Mouse (Mus musculus) urinary bladder, postnatal 4 days (tissue): ENCODE measurements around the gene Surf1.
A peak's percentile ranks its signal among the peaks of the same experiment; 100 is the strongest.

ENCODE experiments used
- DNase-seq, 2 experiments: peaks; one replicate each; pipeline ENCODE4 v3.0.0; 2021 to 2022; ENCODE audit warnings: low spot score in 2 of 2

Gene Surf1

DNA sequence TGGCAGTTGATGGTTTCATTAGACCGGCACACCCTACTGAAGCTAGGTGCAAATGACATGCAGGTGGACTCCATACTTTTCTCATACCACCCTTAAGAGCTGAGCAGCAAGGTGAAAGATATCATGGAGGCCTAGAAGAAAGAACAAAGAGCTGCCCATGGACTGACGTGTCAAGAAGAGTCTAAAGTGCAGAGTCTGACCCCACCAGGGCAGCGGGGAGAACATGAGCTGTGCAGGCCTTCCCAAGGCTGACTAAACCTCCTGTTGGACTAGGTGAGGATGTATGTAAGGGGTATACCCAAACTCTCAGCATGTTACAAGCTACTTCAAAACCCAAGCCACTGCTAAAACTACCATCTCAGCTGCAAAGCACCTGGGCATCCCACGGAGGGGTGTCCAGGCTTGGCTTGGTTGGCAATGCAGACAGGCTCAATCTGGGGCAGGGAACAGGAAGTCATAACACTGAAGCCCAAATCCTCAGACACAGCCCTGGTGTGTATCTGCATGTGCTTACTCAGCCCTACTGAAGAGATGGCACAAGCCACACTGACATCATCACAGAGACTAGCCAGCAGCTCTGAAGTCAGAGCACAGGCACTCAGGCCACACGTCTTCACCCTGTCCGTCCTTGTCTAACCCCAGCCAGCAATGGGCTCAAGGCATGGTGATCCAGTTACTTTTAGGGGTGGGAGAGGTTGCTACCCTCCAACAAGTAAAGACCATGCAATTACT lies 11.6 kb upstream of the Surf1 start:
- DNase-seq = no peak

DNA sequence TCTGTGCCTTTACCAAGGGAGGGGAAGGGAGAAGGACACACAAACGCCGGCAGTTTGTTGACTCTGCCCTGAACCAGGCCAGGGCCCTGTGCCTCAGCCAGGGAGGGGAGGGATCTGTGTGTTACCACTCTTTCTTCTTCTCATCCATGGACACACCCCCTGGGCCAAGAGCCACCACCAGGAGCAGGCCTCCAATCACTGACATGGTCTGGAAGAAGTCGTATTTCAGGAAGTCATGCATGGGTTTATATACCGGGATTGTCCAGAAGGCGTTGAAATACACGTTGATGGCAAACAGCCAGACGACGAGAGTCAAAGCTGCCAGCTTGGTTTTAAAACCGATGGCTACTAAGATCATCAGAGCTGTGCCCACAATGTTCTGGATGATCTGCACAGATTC lies 5.5 kb upstream of the Surf1 start:
- no peak for DNase-seq

DNA sequence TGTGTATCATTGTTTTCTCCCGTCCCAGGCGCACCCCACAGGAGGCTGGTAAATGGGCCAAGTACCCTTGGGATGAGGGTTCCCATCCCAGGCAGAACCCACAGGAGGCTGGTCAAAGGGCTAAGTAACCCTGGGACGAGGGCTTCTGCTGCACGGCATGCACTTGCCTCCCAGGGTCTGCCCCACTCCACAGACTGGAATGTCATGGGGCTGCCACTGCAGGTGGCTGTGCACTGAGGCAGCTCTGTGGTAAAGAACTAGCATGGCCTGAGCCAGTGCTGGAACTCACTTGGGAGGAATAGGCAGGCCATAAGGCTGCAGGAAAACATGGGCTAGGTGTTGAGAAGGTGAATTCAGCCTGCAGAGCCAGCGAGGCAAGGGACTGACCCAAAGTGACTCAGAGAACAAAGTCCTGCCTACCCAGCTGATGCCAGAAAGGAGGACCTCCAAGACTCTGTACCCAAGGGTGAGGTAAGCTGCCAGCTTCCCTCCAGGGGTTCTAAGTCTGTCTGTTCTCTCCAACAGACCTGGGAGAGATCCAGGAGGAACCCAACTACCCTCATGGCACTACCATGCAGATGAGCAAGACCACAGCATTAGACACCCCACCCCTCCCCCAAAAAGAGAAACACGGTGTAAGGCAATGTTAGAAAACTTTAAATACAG lies 4.0 kb upstream of the Surf1 start:
- no peak for DNase-seq

DNA sequence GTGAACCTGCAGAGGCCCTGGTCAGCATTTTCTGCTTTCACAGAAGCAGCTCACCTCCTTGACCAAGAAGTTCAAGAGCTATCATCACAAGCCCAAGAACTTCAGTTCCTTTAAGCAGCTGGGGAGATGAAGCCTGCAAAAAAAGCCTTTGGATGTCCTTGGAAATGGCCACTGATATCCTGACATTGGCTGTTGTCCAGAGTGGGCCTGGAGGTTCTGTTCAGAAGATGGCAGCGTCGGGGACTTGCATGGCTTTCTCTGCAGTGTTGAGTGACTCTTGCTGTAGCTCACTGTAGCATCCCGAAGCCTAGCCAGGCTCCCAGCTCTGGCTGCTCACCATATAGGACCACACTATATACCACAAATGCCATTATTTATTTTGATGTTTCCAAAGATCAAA lies 3.4 kb upstream of the Surf1 start:
- DNase-seq = no peak

DNA sequence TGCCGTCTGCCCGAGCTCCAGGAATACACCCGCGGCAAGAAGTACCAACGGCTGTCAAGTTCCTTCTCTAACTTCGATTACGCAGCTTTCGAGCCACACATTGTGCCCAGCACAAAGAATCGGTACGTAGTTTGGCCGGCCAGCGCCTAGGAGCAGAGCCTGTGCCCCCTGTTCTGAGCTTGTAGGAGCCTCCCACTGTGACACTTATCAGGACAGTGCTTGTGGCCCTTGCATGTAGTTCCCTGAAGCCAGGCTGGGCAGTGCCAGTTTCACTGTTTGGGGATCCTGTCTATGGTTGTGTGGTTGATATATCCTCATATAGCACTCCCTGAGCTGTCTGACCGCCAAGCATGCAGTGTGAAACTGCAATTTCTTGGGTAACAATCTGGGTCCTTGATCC lies 408 bp upstream of the Surf1 start:
- no peak for DNase-seq

DNA sequence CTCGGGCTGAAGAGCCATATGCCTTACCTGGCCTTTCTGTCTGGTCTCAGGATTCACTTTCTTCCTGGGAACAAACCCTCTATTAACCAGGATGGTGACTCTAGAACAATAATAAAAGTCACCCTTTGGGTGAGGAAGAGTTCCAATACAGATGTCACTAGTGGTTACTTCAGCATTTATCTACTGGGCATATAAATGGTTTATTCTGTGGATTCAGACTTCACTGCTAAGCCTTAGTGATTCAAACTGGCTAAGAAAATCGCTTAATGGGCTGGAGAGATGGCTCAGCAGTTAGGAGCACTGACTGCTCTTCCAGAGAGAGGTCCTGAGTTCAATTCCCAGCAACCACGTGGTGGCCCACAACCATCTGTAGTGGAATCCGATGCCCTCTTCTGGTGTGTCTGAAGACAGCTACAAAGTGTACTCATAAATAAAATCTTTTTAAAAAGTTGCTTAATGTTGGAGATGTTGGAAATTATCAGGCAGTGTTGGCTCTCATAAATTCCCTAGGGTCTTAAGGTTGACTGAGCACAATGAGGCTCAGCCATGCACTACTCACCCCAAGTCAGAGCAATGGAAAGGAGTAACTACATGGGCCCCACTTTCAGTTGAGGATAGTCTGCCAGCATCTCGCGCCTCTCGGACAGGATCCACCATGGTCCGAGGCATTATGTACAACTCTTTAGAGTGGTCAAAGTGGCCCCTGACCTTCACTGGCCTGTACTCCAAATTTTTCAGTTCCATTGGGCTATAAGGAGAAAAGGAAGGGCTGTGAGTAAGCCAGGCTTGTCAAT lies 2.0 kb downstream of the Surf1 start:
- no peak for DNase-seq

DNA sequence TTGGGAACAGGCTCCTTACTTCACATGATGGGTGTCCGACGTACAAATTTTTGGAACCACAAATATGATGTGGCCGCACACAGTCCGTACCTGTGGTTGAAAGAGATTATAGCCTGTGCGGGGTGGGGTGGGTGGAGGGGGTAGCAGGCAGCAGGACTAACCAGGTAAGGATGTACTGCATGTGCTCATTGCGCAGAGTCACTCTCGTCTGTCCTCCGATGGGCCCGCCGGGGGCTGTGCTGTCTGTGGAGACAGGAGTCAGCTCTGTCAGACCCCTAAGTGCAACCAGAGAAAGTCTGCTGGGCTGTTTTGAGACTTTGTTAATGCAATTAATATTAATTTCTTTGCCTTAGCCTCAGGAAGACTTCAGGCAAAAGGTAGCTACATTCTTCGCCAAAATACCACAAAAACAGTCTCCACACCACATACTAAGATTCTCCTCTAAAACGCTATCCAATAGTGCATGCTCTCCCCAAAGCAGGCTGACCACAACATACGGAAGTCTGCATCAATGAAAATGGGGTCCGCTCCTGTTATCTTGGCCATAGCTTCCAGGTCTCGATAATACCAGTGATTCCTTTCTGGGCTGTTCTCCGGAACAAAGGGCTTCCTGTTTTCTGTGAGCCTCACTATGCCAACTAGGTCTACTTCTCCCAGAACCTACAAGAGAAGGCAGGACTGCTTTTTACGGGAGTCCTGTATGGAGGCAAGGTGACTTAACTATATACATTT lies 2.7 kb downstream of the Surf1 start:
- no peak for DNase-seq

DNA sequence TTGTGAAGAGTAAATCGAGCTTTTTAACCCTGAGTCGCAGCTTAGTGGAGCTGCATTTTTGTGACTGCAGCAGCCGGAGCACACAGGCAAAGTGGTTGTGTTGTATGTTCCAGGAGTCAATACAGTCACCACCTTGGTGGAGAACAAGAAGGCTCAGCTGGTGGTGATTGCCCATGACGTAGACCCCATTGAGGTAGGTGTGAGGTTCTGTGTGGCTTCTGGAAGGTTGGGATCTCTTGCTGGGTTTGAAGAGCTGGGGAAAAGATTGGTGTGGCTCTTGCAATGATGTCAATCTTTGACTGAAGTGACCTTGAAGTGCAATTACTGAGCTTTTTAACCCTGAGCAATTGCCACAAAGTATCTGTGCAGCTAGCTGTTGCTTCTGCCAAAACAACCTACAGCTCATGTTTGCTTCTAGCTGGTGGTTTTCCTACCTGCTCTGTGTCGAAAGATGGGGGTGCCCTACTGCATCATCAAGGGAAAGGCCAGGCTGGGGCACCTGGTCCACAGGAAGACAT lies 4.0 kb downstream of the Surf1 start:
- no peak for DNase-seq

DNA sequence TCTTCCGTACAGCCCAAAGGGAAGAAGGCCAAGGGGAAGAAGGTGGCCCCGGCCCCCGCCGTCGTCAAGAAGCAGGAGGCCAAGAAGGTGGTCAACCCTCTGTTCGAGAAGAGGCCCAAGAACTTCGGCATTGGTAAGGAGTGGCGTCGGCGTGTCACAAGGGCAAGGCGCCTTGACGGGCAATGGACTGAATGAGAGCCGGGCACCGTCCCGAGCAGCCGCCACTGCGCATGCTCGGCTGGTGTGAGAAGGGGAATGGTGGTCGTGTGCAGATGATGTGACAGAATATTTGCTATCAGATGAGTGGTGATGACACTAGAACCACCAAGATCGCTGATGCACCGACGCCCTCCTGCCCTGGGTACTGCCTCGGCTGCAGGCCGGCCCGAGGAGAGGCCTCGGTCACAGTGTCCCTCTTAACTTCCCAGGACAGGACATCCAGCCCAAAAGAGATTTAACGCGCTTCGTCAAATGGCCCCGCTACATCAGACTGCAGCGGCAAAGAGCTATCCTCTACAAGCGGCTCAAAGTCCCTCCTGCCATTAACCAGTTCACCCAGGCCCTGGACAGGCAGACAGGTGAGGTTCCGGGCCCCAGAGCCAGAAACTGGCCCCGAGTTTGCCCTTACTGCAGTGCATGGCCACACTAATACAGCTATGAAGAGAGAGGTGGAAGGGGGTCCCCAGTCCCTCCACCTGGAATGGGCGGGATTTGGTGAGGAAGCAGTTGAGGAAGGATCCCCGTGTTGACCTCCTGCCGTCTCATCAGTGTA lies 5.2 kb downstream of the Surf1 start:
- DNase-seq = no peak

DNA sequence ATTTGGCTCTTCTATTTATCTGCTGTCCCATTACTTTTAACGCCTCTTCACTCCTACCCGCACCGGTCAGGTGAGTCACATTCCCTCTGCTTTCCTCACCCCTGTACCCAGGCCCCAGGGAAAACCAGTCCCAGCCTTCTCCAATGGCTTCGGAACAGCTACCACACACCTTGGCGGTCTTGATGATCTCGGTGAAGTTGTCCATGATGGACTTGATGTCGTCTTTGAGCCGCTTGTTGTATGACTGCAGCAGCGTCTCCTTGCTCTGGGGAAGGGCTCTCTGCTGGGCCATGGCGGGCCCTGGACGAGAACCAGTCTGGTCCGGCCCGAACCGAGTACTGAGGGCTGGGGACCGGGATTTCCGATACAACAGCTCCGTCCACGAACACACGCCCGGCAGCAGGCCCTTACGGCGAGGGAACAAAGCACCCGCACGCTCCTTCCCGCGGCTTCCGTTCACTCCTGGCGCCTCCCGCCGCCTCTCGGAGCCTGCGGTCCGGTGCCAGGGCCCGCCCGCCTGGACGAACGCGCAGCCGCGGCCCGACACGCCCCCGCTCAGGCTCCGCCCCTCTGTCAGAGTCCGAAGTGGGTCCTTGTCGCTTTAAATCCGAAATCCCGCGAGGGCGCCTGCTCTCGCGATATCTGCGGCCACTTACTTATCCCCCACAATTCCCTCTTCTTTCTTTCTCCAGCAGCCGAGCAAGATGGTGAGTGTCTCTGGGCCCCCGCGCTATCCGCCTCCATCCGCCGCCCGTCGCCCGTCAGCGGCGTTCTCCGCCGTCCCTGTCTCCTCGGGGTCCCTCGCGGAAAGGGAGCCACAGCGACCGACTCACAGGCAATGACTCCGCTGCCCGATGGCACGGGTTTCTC lies 6.0 kb downstream of the Surf1 start, which contains the start of the genes Med22 and Rpl7a:
TSS of gene Med22 (minus strand) at position 554 of the 870 bp plus-strand sequence.
TSS of gene Rpl7a (plus strand) at position 641 of the 870 bp plus-strand sequence.
- DNase-seq = peak; percentile 99 to 100

DNA sequence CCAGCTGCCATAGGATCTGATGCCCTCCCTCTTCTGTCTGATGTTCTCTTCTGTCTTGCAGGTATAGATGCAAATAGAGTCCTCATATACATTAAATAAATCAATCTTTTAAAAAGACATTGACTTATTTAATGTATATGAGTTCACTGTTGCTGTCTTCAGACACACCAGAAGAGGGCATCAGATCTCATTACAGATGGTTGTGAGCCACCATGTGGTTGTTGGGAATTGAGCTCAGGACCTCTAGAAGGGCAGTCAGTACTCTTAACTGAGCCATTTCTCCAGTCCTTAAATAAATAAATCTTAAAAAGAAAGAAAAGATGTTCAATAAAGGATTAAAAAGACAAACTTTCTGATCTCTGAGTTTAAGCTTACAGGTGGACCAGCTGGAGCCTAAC lies 6.9 kb downstream of the Surf1 start:
- no peak for DNase-seq

DNA sequence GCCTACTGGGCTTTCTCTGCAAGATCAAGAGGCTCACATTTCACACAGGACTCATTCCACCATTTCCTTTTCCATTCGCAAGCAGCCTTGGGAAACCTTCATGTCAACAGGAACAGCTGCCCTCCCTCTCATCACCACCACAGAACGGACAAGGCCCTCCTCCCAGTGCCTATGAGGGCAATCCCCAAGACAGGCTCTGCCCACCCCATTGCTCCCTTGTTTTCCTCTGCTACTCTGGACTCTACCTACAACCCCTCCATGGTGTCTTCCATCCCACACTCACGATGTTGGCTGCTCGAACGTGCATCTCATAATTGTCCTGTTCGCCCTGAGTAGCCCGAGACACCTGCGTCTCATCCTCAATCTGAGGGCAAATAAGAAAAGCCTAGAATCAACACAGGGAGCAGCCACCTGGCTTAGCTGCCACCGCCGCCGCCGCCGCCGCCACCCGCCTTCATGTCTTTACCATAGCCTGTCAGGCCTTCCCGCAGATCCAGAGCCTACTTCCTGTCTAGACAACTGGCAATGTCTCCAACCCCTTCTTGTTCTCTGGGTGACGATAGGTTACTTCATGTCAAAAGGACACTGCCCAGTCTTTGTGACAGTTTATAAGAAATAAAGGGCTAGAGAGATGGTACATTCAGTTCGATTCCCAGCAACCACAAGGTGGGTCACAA lies 7.5 kb downstream of the Surf1 start:
- DNase-seq = no peak

DNA sequence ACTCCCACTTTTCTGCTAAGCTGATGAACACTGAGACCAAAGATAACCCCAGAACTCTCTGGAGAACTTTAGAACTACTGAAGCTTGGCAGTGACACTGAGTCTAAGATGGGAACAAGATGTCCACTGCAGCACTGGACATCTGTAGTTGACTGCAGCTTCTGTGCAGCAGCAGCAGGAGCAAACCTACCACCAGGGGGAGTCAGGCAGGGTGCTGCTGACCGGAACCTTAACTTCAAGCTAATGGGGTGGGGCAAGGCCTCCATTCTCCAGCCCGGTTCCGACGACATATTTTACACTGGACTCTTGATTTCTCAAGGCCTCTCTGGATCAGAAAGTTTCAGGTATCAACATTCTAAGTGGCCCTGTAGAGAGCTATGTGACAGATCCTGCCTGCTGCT lies 9.2 kb downstream of the Surf1 start:
- peak in 1 of 2 experiments; percentile 38 for DNase-seq

DNA sequence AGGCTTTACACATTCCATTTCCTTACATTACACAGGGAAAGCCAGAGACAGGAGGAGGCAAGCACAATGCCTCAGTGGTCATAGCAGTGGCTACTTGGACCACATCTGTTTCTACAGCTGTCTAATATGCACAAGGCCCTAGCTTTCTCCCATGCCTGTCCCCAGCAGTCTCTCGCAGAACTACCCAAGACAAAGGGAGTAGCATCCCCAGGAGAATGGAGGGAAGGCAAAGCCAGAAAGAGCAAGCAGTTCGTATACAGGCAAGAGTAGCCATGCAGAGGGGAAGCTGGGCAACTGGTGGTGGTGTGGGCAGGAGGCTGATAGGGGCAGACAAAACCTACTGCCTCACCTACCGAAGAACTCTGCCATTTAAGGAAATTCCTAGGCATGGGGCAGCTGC lies 9.9 kb downstream of the Surf1 start:
- no peak for DNase-seq

DNA sequence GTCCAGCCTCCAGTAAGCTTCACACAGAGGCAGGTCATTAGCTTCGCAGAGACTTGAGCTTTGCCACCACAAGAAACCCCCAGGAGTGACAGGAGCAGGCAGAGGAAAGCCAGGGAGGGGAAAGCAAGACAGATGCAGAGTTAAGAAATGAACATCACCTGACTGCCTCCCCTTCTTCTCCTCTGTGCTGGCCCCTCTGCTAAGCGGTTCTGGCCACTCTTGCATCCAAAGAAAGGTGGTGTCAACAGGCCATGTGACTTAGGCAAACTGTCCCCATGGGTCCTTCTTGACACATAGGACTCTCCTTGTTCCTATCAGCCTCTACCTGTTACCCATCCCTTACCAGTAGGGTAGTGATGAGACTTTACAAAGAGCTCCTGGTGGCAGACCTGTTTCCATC lies 10.4 kb downstream of the Surf1 start:
- DNase-seq = no peak

DNA sequence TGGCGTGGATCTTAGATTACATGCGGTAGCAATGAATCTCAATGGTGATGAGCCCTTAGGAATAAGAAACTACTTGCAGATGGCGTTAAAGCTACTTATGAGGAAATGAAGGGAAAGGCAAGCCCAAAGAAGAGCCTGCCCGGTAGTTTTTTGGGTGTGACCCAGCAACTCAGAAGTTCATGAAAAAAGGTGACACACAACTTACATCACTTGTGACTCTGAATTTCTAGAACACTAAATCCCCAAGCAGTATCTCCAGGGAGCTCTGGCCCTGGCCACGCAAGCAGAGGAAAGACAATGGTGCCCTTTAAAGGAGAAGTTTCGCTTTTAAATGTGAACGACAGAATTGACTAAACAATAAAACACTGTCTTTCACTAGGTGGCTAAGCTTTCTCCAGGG lies 13.0 kb downstream of the Surf1 start:
- DNase-seq = no peak

DNA sequence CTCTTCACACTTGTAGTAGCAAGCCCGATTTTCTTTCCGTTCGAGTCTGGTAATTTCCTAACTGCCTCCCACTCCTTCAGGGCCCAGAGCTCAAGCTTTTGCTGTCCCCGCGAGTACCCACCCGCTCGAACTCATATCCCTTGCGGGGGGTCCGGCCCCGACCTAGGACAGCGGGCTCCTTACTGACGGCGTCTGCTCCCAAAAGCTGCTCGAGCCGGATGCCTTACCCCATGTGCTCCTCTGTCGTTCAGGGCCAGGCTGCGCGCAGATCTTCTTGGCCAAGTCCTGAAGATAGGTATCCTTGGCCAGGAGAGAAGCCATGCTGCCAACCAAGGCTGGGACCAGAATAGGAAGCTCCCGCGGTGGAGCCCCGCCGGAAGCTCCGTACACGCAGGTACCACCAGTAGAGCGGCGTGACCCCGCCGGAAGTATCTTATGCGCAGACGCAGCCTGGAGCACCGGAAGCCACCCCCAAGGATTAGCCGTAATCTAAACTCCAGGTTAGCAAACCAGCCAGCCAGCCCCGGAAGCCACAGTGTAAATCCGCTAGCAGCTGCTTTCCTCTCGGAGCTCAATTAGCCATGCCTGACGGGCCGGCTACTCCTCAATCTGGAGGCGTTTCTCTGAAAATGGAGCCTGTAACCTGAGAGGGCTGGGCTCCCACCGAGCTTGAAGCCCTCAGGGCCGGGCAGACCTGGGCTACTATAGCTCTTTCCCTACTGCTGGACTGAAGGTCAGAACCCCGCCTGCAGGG lies 13.7 kb downstream of the Surf1 start, which contains the start of gene Surf6:
TSS of gene Surf6 (minus strand) at position 413 of the 754 bp plus-strand sequence.
- DNase-seq = peak; percentile 92 to 93

DNA sequence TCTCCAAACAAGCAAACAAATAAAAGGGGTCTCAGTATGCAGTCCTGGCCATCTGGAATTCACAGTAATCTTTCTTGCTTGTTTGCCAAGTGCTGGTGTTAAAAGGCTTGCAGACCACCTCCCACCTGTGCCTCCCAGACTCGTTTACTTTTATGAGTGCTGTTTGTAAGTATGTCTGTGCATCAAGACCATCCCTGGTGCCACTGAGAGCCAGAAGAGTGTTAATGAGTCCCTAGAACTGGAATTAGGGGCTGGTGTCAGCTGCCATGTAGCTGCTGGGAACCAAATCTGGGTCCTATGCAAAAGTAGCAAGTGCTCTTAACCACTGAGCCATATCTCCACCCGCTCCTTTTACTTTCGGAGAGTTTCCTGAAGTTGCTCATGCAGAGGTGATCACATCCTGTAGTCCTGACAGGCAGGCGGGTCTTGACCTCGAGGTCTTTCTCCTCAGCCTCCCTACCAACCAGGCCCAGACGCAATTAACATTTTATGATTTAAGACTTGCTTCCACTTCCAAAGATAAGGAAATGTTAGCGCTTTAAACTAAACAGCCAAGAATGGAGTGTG lies 14.4 kb downstream of the Surf1 start:
- no peak for DNase-seq
